Mouse (Mus musculus) stomach, postnatal 0 days (tissue): ENCODE results near the gene Ifitm1. TPM values are rescaled to one million over a fixed set of nuclear protein-coding genes. Genes with fewer than 3 reads are reported as not detected.

Experiments
- ATAC-seq: fragments of 200-750 bp; cut with Nextera tagmentation; 2 replicates; pipeline ENCODE4 v1.8.0; 2017; ENCODE audit not compliant: low FRiP score, low TSS enrichment
- DNase-seq: peaks from one replicate; pipeline ENCODE4 v3.0.0-alpha.2; 2016; ENCODE audit warnings: low spot score
- H3K27ac ChIP-seq: fragments of 300-500 bp; sonication (generic); replicated peaks from 2 replicates; pipeline ENCODE4 v1.5.1; 2014; ENCODE audit warnings: mild to moderate bottlenecking, control low read depth
- H3K27me3 ChIP-seq: fragments of 300-500 bp; sonication (generic); 2 replicates; pipeline ENCODE4 v1.6.1; 2014; ENCODE audit warnings: low read length; ENCODE audit not compliant: control insufficient read depth, insufficient read depth
- H3K36me3 ChIP-seq: fragments of 300-500 bp; sonication (generic); 2 replicates; pipeline ENCODE4 v1.6.1; 2014; ENCODE audit warnings: low read length, mixed read lengths; ENCODE audit not compliant: control insufficient read depth, insufficient read depth
- H3K4me1 ChIP-seq: fragments of 300-500 bp; sonication (generic); replicated peaks from 2 replicates; pipeline ENCODE4 v1.6.1; 2014; ENCODE audit warnings: antibody characterized with exemption; ENCODE audit not compliant: control insufficient read depth, insufficient read depth
- H3K4me2 ChIP-seq: fragments of 300-500 bp; sonication (generic); replicated peaks from 2 replicates; pipeline ENCODE4 v1.6.1; 2014; ENCODE audit warnings: low read depth, mild to moderate bottlenecking, control low read depth, moderate library complexity
- H3K4me3 ChIP-seq: fragments of 300-500 bp; sonication (generic); 2 replicates; pipeline ENCODE4 v1.5.1; 2014; ENCODE audit warnings: low read depth, low read length, control low read depth
- H3K9ac ChIP-seq: fragments of 300-500 bp; sonication (generic); 2 replicates; pipeline ENCODE4 v1.6.1; 2014; ENCODE audit warnings: mild to moderate bottlenecking, low read length, control low read depth, mixed read lengths
- H3K9me3 ChIP-seq: fragments of 300-500 bp; sonication (generic); 2 replicates; pipeline ENCODE4 v1.6.1; 2016; ENCODE audit warnings: low read length; ENCODE audit not compliant: control insufficient read depth
- CTCF ChIP-seq: IDR thresholded peaks from 2 replicates; pipeline ENCODE4 v1.5.1; 2016; ENCODE audit warnings: antibody characterized with exemption, low read depth, mild to moderate bottlenecking, moderate library complexity
- EP300 ChIP-seq: optimal IDR thresholded peaks from 2 replicates; pipeline ENCODE3; 2016; ENCODE audit warnings: antibody characterized with exemption
- WGBS: fragments of 180-500 bp; shearing (Covaris S2); extraction: QIAGEN DNeasy Blood & Tissue Kit; methylation state at CpG from one replicate; pipeline ENCODE4 v1.1.7; 2014; 5-methylcytosine and 5-hydroxymethylcytosine counted together
- polyA plus RNA-seq: library from polyadenylated mRNA; unstranded; fragments of >200 nt; fragmentation: Nextera tagmentation; extraction: Ambion mirVana; gene quantifications from 2 replicates; pipeline ENCODE4 v1.2.1, GENCODE M21; 2015

Gene Ifitm1
- polyA plus RNA-seq, 1 experiment from 2014 or later, result 173 TPM

GRCm38 (mm10) chr7:140951765-140952164 is 15.3 kb upstream of the Ifitm1 start:
- Histone ChIP-seq H3K36me3 (peaks cover 20% of the 10 kb centered on the region), H3K4me1 (peaks cover 4% of the 10 kb centered on the region; the same call in 1 of the 2 replicates), H3K9me3 (no peaks in the 10 kb centered on the region), H3K27ac (no peak overlapping the region; the same call in 1 of the 2 replicates), H3K4me2 (no peak overlapping the region), H3K9ac (no peak overlapping the region; the same call in 1 of the 2 replicates), H3K27me3 (no peaks in the 10 kb centered on the region), H3K4me3 (no peak overlapping the region)
- ATAC-seq, result no peak
- no peak for TF ChIP-seq EP300
- TF ChIP-seq CTCF, result no peak
- WGBS, result 56% methylated on average over 6 of the region's 6 CpGs
- DNase-seq, result no peak

- Histone ChIP-seq H3K9ac (no peak overlapping the region), H3K27ac (no peak overlapping the region), H3K4me2 (no peak overlapping the region), H3K4me1 (peaks cover 4% of the 10 kb centered on the region; the same call in 1 of the 2 replicates), H3K36me3 (peaks cover 15% of the 10 kb centered on the region), H3K9me3 (no peaks in the 10 kb centered on the region), H3K27me3 (no peaks in the 10 kb centered on the region), H3K4me3 (no peak overlapping the region)
- TF ChIP-seq CTCF (no peak), EP300 (no peak)
- DNase-seq (no peak), ATAC-seq (no peak)
- 52% methylated on average over 7 of the region's 7 CpGs for WGBS
Observed at GRCm38 (mm10) chr7:140952441-140952840, 14.6 kb upstream of the Ifitm1 start.

GRCm38 (mm10) chr7:140953133-140953532 is 13.9 kb upstream of the Ifitm1 start:
- Histone ChIP-seq H3K4me3 (no peak overlapping the region), H3K9ac (peak overlapping the region; percentile 41; the same call in 1 of the 2 replicates), H3K4me1 (peaks cover 4% of the 10 kb centered on the region; the same call in 1 of the 2 replicates), H3K36me3 (peaks cover 13% of the 10 kb centered on the region), H3K4me2 (peak overlapping the region; percentile 61), H3K27me3 (no peaks in the 10 kb centered on the region), H3K9me3 (no peaks in the 10 kb centered on the region), H3K27ac (0 out of 2 replicates have a peak overlapping the region, but pooled peaks have one; percentile 9)
- ATAC-seq (no peak), DNase-seq (no peak)
- WGBS, result 61% methylated on average over 11 of the region's 11 CpGs
- no peak for TF ChIP-seq EP300
- TF ChIP-seq CTCF, result no peak

- Histone ChIP-seq H3K4me2 (peak overlapping the region; percentile 61), H3K4me3 (peak overlapping the region; percentile 54), H3K9me3 (no peaks in the 10 kb centered on the region), H3K27ac (peak overlapping the region; percentile 49), H3K9ac (peak overlapping the region; percentile 63), H3K36me3 (peaks cover 11% of the 10 kb centered on the region), H3K4me1 (peaks cover 4% of the 10 kb centered on the region; the same call in 1 of the 2 replicates), H3K27me3 (no peaks in the 10 kb centered on the region)
- DNase-seq, result no peak
- TF ChIP-seq EP300 (no peak), CTCF (no peak)
- ATAC-seq, result no peak
- 31% methylated on average over 15 of the region's 15 CpGs for whole genome bisulfite sequencing
Observed at GRCm38 (mm10) chr7:140953800-140954732, 13.0 kb upstream of the Ifitm1 start.

GRCm38 (mm10) chr7:140954733-140955071 is 12.3 kb upstream of the Ifitm1 start:
- peak overlapping the region; percentile 63 for H3K9ac ChIP-seq
- no peak for TF ChIP-seq CTCF
- TF ChIP-seq EP300, result no peak
- no peaks in the 10 kb centered on the region for H3K27me3 ChIP-seq
- H3K36me3 ChIP-seq, result peaks cover 4% of the 10 kb centered on the region; the same call in 1 of the 2 replicates
- H3K4me1 ChIP-seq, result peaks cover 4% of the 10 kb centered on the region; the same call in 1 of the 2 replicates
- H3K4me2 ChIP-seq, result peak overlapping the region; percentile 61
- H3K4me3 ChIP-seq, result peak overlapping the region; percentile 54
- WGBS, result 2% methylated on average over 9 of the region's 9 CpGs
- no peak for ATAC-seq
- DNase-seq, result peak; percentile 67
- H3K9me3 ChIP-seq, result no peaks in the 10 kb centered on the region
- peak overlapping the region; percentile 93 for H3K27ac ChIP-seq

GRCm38 (mm10) chr7:140955342-140955741 is 11.7 kb upstream of the Ifitm1 start:
- WGBS, result 13% methylated on average over 17 of the region's 17 CpGs
- no peaks in the 10 kb centered on the region for H3K27me3 ChIP-seq
- 0 out of 2 replicates have a peak, but pooled peaks cover 2% of the 10 kb centered on the region for H3K36me3 ChIP-seq
- DNase-seq (peak; percentile 50), ATAC-seq (peak; percentile 34; the same call in 1 of the 2 replicates)
- peak overlapping the region; percentile 61 for H3K4me2 ChIP-seq
- H3K4me1 ChIP-seq, result peaks cover 4% of the 10 kb centered on the region; the same call in 1 of the 2 replicates
- peak overlapping the region; percentile 54 for H3K4me3 ChIP-seq
- peak overlapping the region; percentile 93 for H3K27ac ChIP-seq
- H3K9ac ChIP-seq, result peak overlapping the region; percentile 71
- no peaks in the 10 kb centered on the region for H3K9me3 ChIP-seq
- TF ChIP-seq EP300, result no peak
- TF ChIP-seq CTCF, result no peak
